Mouse (Mus musculus): Measurements from ENCODE around the gene Mpdz. TPM values are rescaled to one million over a fixed set of nuclear protein-coding genes. Genes with fewer than 3 reads are reported as not detected.

Mpdz gene
- polyA plus RNA-seq, 1 experiment from 2014 or later, result 7.4 TPM

DNA sequence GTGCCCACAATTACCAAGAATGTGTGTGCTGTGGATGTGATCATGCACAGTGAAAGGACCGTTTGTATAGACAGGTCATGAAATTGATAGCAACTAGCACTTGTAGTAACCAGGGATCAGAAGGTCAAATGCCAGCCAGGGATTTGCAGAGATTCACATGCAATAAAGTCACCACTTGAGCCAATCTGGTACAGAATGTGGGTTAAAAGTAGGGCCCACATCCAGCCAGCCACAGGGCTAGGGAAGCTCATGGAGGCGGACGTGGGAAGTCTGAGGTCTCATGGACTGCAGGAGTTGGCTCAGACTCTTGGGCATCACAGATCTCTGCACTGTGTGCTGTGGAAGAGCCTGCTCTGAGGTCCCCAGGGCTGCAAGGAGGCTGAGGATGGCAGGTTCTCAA lies 22.6 kb upstream of the Mpdz start:
- H3K4me3 ChIP-seq (ENCODE audit: low read depth, low read length), result no peak overlapping the region
- H3K27ac ChIP-seq (ENCODE audit: low read length), result no peak overlapping the region
- no peaks in the 10 kb centered on the region for H3K4me1 ChIP-seq (ENCODE audit: insufficient read depth, low read depth, low read length)
- ATAC-seq (no peak), DNase-seq (ENCODE audit: low spot score) (no peak)
- no peaks in the 10 kb centered on the region for H3K27me3 ChIP-seq (replicated peaks; ENCODE audit: insufficient read depth, low read length)
- WGBS, result 78% methylated on average over 3 of the region's 3 CpGs
- TF ChIP-seq EP300 (IDR thresholded peaks at IDR 0.05), result no peak
- no peak for TF ChIP-seq CTCF (IDR thresholded peaks at IDR 0.05)
- H3K36me3 ChIP-seq (ENCODE audit: insufficient read depth, low read length), result no peaks in the 10 kb centered on the region
- H3K4me2 ChIP-seq (replicated peaks; ENCODE audit: low read depth, low read length), result no peak overlapping the region
- H3K9ac ChIP-seq (replicated peaks; ENCODE audit: low read depth), result no peak overlapping the region
- no peaks in the 10 kb centered on the region for H3K9me3 ChIP-seq (ENCODE audit: low read length)

DNA sequence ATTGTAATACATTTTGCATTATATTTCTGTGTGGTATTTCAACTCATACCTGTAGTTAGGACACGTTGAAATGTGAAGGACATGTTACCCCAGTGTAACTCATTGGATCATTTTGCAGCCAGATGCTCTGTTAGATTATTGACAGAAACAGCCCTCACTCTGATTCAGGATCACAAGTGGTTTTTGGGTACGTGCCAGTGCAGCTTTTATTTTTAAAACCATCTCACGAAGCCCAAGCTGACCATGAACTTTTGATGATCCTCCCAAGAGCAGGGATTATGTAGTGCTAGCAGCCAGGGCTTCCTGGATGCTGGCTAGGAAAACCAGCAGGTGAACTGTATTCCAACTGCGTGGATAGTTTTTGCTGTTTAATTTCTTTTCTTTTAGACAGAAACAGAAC lies 19.6 kb upstream of the Mpdz start:
- no peaks in the 10 kb centered on the region for H3K4me1 ChIP-seq (ENCODE audit: insufficient read depth, low read depth, low read length)
- no peak overlapping the region for H3K9ac ChIP-seq (replicated peaks; ENCODE audit: low read depth)
- no peak for ATAC-seq
- TF ChIP-seq EP300 (IDR thresholded peaks at IDR 0.05) (no peak), CTCF (IDR thresholded peaks at IDR 0.05) (no peak)
- no peaks in the 10 kb centered on the region for H3K27me3 ChIP-seq (replicated peaks; ENCODE audit: insufficient read depth, low read length)
- no peak overlapping the region for H3K4me3 ChIP-seq (ENCODE audit: low read depth, low read length)
- no peaks in the 10 kb centered on the region for H3K36me3 ChIP-seq (ENCODE audit: insufficient read depth, low read length)
- no peaks in the 10 kb centered on the region for H3K9me3 ChIP-seq (ENCODE audit: low read length)
- 55% methylated on average over 4 of the region's 4 CpGs for WGBS
- H3K4me2 ChIP-seq (replicated peaks; ENCODE audit: low read depth, low read length), result no peak overlapping the region
- DNase-seq (ENCODE audit: low spot score), result no peak
- no peak overlapping the region for H3K27ac ChIP-seq (ENCODE audit: low read length)

DNA sequence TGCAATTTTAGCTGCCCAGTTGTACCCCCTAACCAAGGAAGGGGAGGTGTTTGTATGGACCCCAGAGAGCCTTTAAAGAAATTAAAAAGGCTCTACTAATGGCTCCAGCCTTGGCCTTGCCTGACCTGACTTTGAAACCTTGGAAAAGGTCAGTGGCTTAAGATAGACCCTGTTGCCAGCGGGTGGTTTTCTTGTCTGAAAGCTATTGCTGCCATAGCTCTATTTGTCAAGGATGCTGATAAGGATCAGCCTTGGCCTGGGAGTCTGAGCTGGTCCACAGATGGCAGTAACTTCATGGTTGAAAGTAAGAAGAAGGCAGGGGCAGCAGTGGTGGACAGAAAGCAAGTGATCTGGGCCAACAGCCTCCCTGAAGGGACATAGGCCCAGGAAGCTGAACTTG lies 16.3 kb upstream of the Mpdz start:
- 61% methylated on average over 1 of the region's 1 CpGs for WGBS
- H3K4me1 ChIP-seq (ENCODE audit: insufficient read depth, low read depth, low read length), result no peaks in the 10 kb centered on the region
- no peak overlapping the region for H3K4me3 ChIP-seq (ENCODE audit: low read depth, low read length)
- no peak overlapping the region for H3K9ac ChIP-seq (replicated peaks; ENCODE audit: low read depth)
- no peaks in the 10 kb centered on the region for H3K9me3 ChIP-seq (ENCODE audit: low read length)
- H3K27ac ChIP-seq (ENCODE audit: low read length), result no peak overlapping the region
- DNase-seq (ENCODE audit: low spot score), result no peak
- no peaks in the 10 kb centered on the region for H3K27me3 ChIP-seq (replicated peaks; ENCODE audit: insufficient read depth, low read length)
- ATAC-seq, result no peak
- TF ChIP-seq EP300 (IDR thresholded peaks at IDR 0.05) (no peak), CTCF (IDR thresholded peaks at IDR 0.05) (no peak)
- no peak overlapping the region for H3K4me2 ChIP-seq (replicated peaks; ENCODE audit: low read depth, low read length)
- no peaks in the 10 kb centered on the region for H3K36me3 ChIP-seq (ENCODE audit: insufficient read depth, low read length)

DNA sequence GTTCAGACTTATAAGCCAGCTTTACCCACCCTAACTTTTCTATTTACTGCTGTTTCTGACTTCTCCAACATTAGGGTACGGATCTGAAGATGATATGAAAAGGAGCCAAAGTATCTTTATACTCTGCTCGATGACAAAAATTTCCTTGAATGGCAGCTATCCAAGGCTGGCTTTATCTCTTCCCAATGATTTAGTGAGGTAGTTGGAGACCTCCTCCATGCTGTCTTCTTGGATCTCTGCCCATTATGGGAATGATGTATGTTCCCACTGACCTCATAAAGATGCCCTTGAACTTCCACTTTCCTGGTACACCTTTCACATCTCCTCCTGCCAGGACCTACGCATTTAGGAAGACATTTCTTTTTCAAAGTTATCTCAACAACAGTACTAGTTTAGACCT lies 11.2 kb upstream of the Mpdz start:
- 71% methylated on average over 3 of the region's 3 CpGs for WGBS
- no peak overlapping the region for H3K9ac ChIP-seq (replicated peaks; ENCODE audit: low read depth)
- H3K4me2 ChIP-seq (replicated peaks; ENCODE audit: low read depth, low read length), result no peak overlapping the region
- no peak for ATAC-seq
- no peak for DNase-seq (ENCODE audit: low spot score)
- H3K9me3 ChIP-seq (ENCODE audit: low read length), result no peaks in the 10 kb centered on the region
- no peaks in the 10 kb centered on the region for H3K4me1 ChIP-seq (ENCODE audit: insufficient read depth, low read depth, low read length)
- no peaks in the 10 kb centered on the region for H3K27me3 ChIP-seq (replicated peaks; ENCODE audit: insufficient read depth, low read length)
- no peaks in the 10 kb centered on the region for H3K36me3 ChIP-seq (ENCODE audit: insufficient read depth, low read length)
- H3K27ac ChIP-seq (ENCODE audit: low read length), result no peak overlapping the region
- no peak for TF ChIP-seq CTCF (IDR thresholded peaks at IDR 0.05)
- no peak for TF ChIP-seq EP300 (IDR thresholded peaks at IDR 0.05)
- H3K4me3 ChIP-seq (ENCODE audit: low read depth, low read length), result no peak overlapping the region

DNA sequence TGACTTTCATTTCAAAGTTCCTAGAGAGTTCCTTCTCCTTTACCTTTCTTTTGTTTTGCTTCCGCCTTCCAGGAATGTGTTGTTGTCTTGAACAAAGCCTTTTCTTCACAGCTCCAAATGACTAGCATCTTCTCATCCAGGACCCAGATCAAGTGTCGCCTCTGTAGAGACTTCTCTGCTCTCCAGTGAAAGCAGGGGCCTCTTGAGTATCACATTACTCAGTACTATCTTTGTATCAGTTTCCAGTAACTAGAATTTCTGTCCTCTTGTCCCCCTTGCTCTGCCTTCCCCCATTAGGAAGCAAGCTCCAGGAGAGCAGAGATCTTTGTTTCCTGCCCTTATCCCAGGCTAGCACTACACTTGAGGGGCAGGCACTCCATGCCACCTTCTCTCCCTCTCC lies 9.6 kb upstream of the Mpdz start:
- DNase-seq (ENCODE audit: low spot score) (no peak), ATAC-seq (no peak)
- H3K9me3 ChIP-seq (ENCODE audit: low read length), result no peaks in the 10 kb centered on the region
- no peak overlapping the region for H3K27ac ChIP-seq (ENCODE audit: low read length)
- H3K4me1 ChIP-seq (ENCODE audit: insufficient read depth, low read depth, low read length), result no peaks in the 10 kb centered on the region
- H3K36me3 ChIP-seq (ENCODE audit: insufficient read depth, low read length), result no peaks in the 10 kb centered on the region
- TF ChIP-seq CTCF (IDR thresholded peaks at IDR 0.05), result no peak
- no peak for TF ChIP-seq EP300 (IDR thresholded peaks at IDR 0.05)
- WGBS, result 51% methylated on average over 2 of the region's 2 CpGs
- H3K4me3 ChIP-seq (ENCODE audit: low read depth, low read length), result no peak overlapping the region
- no peak overlapping the region for H3K4me2 ChIP-seq (replicated peaks; ENCODE audit: low read depth, low read length)
- no peaks in the 10 kb centered on the region for H3K27me3 ChIP-seq (replicated peaks; ENCODE audit: insufficient read depth, low read length)
- no peak overlapping the region for H3K9ac ChIP-seq (replicated peaks; ENCODE audit: low read depth)

DNA sequence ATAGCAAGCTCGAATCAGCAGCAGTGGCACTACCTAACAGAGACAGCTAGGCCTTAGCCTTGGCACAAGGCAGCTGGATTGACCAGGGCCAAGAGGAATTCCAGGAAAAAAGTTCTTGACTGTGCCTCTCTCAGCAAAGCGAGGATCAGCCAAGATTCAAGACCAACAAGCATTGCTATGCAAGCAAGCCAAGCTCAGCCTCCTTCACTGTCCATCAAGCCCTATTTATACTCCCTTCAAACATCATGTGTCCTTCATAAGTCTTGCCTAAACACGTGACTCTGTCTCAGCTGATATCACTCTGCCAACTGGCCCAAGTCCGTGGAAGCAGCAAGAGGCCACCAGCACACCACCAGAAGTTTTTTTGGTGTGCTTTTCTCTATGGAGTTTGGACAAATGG lies 6.8 kb upstream of the Mpdz start:
- Histone ChIP-seq H3K36me3 (ENCODE audit: insufficient read depth, low read length) (no peaks in the 10 kb centered on the region), H3K4me2 (replicated peaks; ENCODE audit: low read depth, low read length) (no peak overlapping the region), H3K4me1 (ENCODE audit: insufficient read depth, low read depth, low read length) (no peaks in the 10 kb centered on the region), H3K27ac (ENCODE audit: low read length) (no peak overlapping the region), H3K4me3 (ENCODE audit: low read depth, low read length) (no peak overlapping the region), H3K27me3 (replicated peaks; ENCODE audit: insufficient read depth, low read length) (no peaks in the 10 kb centered on the region), H3K9ac (replicated peaks; ENCODE audit: low read depth) (no peak overlapping the region), H3K9me3 (ENCODE audit: low read length) (no peaks in the 10 kb centered on the region)
- ATAC-seq (no peak), DNase-seq (ENCODE audit: low spot score) (no peak)
- TF ChIP-seq EP300 (IDR thresholded peaks at IDR 0.05) (no peak), CTCF (IDR thresholded peaks at IDR 0.05) (no peak)
- WGBS, result 57% methylated on average over 4 of the region's 4 CpGs

DNA sequence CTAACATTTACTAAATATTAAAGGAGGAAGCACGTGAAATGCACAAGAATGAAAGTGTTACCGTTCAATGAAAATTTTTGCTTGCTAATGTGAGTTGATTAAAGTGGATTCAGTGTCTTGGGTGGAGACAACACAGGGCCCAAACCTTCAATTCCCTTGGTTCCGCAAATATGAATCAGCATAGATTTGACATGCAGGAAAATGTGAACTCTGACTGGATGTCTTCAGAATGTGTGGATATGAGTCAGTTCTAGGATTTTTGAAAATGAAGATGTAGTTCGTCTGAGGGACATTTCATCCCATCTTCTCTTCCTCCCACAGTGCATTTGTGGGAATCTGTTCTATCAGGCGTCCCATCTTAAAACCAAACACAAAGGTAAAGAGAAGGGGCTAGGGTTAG lies 951 bp upstream of the Mpdz start:
- no peaks in the 10 kb centered on the region for H3K9me3 ChIP-seq (ENCODE audit: low read length)
- DNase-seq (ENCODE audit: low spot score) (no peak), ATAC-seq (no peak)
- 90% methylated on average over 5 of the region's 5 CpGs for WGBS
- H3K36me3 ChIP-seq (ENCODE audit: insufficient read depth, low read length), result no peaks in the 10 kb centered on the region
- no peak for TF ChIP-seq EP300 (IDR thresholded peaks at IDR 0.05)
- no peak for TF ChIP-seq CTCF (IDR thresholded peaks at IDR 0.05)
- H3K9ac ChIP-seq (replicated peaks; ENCODE audit: low read depth), result no peak overlapping the region
- no peak overlapping the region for H3K4me3 ChIP-seq (ENCODE audit: low read depth, low read length)
- no peak overlapping the region for H3K27ac ChIP-seq (ENCODE audit: low read length)
- no peaks in the 10 kb centered on the region for H3K4me1 ChIP-seq (ENCODE audit: insufficient read depth, low read depth, low read length)
- H3K27me3 ChIP-seq (replicated peaks; ENCODE audit: insufficient read depth, low read length), result no peaks in the 10 kb centered on the region
- no peak overlapping the region for H3K4me2 ChIP-seq (replicated peaks; ENCODE audit: low read depth, low read length)
